Mouse (Mus musculus) myocyte (in vitro differentiated cells): ENCODE measurements at regions not wholly inside any gene's neighbourhood (a gene's known extent, or its start where the extent isn't known, plus 50 kb on each side); places are given as distances from the start of the nearest gene placed in this dataset.

Source experiments
- CEBPB ChIP-seq: IDR thresholded peaks from 2 replicates; pipeline ENCODE4 v1.6.1; 2011; ENCODE audit warnings: mild to moderate bottlenecking, moderate library complexity; ENCODE audit not compliant: poor library complexity, insufficient read depth, severe bottlenecking
- E2F4 ChIP-seq: IDR thresholded peaks from one replicate; pipeline ENCODE4 v1.6.1; 2011; ENCODE audit warnings: mild to moderate bottlenecking, control low read depth, moderate library complexity; ENCODE audit not compliant: insufficient read depth
- MAX ChIP-seq: IDR thresholded peaks from one replicate; pipeline ENCODE4 v1.6.1; 2011; ENCODE audit warnings: low read depth, mild to moderate bottlenecking, control low read depth
- MYOG ChIP-seq, 3 experiments: IDR thresholded peaks; one replicate each; pipeline ENCODE4 v1.6.1; 2011; ENCODE audit warnings: control low read depth in 2 of 3, low read depth in 2 of 3, mild to moderate bottlenecking in 2 of 3; ENCODE audit not compliant: insufficient read length in 2 of 3, control insufficient read depth in 1 of 3, insufficient read depth in 1 of 3
- POLR2A ChIP-seq: IDR thresholded peaks from one replicate; pipeline ENCODE4 v1.6.1; 2011; ENCODE audit warnings: low read depth, mild to moderate bottlenecking, control low read depth, moderate library complexity; ENCODE audit not compliant: insufficient read length
- TCF12 ChIP-seq: IDR thresholded peaks from one replicate; pipeline ENCODE4 v1.6.1; 2011; ENCODE audit warnings: mild to moderate bottlenecking, control low read depth; ENCODE audit not compliant: poor library complexity, insufficient read depth, severe bottlenecking
- USF1 ChIP-seq: IDR thresholded peaks from one replicate; pipeline ENCODE4 v1.6.1; 2011; ENCODE audit warnings: low read depth, mild to moderate bottlenecking, control low read depth, moderate library complexity

DNA sequence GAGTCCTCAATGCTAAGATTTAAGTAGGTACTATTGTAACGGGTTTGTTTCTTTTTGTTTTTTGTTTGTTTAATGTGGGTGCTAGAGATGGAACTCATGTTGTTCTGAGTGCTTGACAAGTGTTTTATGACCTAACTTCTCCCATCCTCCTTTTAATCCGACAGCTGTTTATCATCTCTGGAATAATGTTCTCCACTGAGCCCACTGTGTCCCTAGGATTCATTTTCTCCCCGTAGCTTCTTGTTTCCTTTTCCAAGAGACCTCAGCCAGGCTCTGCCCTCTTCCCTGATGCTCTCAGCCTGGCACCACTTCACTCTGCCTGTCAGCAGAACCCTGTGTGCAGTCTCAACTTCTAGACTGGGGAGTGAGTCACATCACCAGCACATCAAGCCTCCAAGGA, 173.9 kb upstream of the Far2 start:
- TF ChIP-seq CEBPB (no peak), POLR2A (no peak), MYOG (IDR thresholded peaks at IDR 0.05; ENCODE audit: control insufficient read depth in 1 of 3, insufficient read depth in 1 of 3, insufficient read length in 2 of 3, low read depth in 2 of 3) (no peak), MAX (no peak), USF1 (no peak), TCF12 (no peak), E2F4 (no peak)
